Mouse (Mus musculus) C2C12 (cell line): ENCODE data around the gene Larp6. TPM values are rescaled to one million over a fixed set of nuclear protein-coding genes. Genes with fewer than 3 reads are reported as not detected.

Source experiments
- H3K27me3 ChIP-seq: one replicate; pipeline ENCODE4 v1.6.1; 2011; ENCODE audit not compliant: control insufficient read depth, insufficient read depth, insufficient read length
- H3K36me3 ChIP-seq: one replicate; pipeline ENCODE4 v1.6.1; 2011; ENCODE audit not compliant: control insufficient read depth, insufficient read depth
- H3K4me3 ChIP-seq: one replicate; pipeline ENCODE4 v1.5.1; 2011; ENCODE audit warnings: mild to moderate bottlenecking, control low read depth; ENCODE audit not compliant: poor library complexity, insufficient read depth, severe bottlenecking
- H3K79me2 ChIP-seq: one replicate; pipeline ENCODE4 v1.6.1; 2011; ENCODE audit not compliant: control insufficient read depth, insufficient read depth
- H3K79me3 ChIP-seq: one replicate; pipeline ENCODE4 v1.6.1; 2011; ENCODE audit warnings: low read depth, control low read depth
- H3ac ChIP-seq: one replicate; pipeline ENCODE3; 2011; ENCODE audit warnings: low read depth; ENCODE audit not compliant: control insufficient read depth, insufficient read length
- CEBPB ChIP-seq: IDR thresholded peaks from one replicate; pipeline ENCODE4 v1.6.1; 2011; ENCODE audit warnings: low read depth, mild to moderate bottlenecking, control low read depth, moderate library complexity
- CTCF ChIP-seq: IDR thresholded peaks from one replicate; pipeline ENCODE4 v1.5.1; 2011; ENCODE audit not compliant: control insufficient read depth, insufficient read depth, insufficient read length
- FOSL1 ChIP-seq: IDR thresholded peaks from one replicate; pipeline ENCODE4 v1.8.0; 2011; ENCODE audit warnings: mild to moderate bottlenecking, low read length; ENCODE audit not compliant: poor library complexity, insufficient read depth, severe bottlenecking
- MAX ChIP-seq: IDR thresholded peaks from one replicate; pipeline ENCODE4 v1.6.1; 2011; ENCODE audit warnings: mild to moderate bottlenecking, control low read depth
- MYOD1 ChIP-seq: IDR thresholded peaks from one replicate; pipeline ENCODE4 v1.6.1; 2011; ENCODE audit warnings: low read depth; ENCODE audit not compliant: control insufficient read depth, insufficient read length
- MYOG ChIP-seq: IDR thresholded peaks from one replicate; pipeline ENCODE4 v1.6.1; 2011; ENCODE audit not compliant: control insufficient read depth, insufficient read length; ENCODE audit errors: extremely low read depth
- USF1 ChIP-seq: IDR thresholded peaks from one replicate; pipeline ENCODE4 v1.6.1; 2011; ENCODE audit warnings: low read depth, mild to moderate bottlenecking, control low read depth, moderate library complexity
- long read RNA-seq, 2 experiments: library from polyadenylated mRNA; unstranded; transcript quantifications; one replicate each; pipeline ENCODE4 v2.0.0; 2019 to 2020
- polyA plus RNA-seq: library from polyadenylated mRNA; unstranded; fragments of >200 nt; fragmentation: generic; extraction: Trizol; gene quantifications from one replicate; pipeline ENCODE4 v1.2.1, GENCODE M21; 2012; ENCODE audit warnings: missing spikeins

Larp6 gene
- polyA plus RNA-seq: 0.83 TPM
- long read RNA-seq, experiment 1, partial matches to known transcripts: 0 of 5 reads
- long read RNA-seq, experiment 1, other reads (novel, unspliced or antisense): 2 of 5 reads
- long read RNA-seq, experiment 2, transcript Larp6-201 (3 exons, 2,440 nt): major isoform, 25 of 25 reads
- long read RNA-seq, experiment 2, partial matches to known transcripts: 0 of 25 reads
- long read RNA-seq, experiment 2, other reads (novel, unspliced or antisense): 0 of 25 reads

DNA sequence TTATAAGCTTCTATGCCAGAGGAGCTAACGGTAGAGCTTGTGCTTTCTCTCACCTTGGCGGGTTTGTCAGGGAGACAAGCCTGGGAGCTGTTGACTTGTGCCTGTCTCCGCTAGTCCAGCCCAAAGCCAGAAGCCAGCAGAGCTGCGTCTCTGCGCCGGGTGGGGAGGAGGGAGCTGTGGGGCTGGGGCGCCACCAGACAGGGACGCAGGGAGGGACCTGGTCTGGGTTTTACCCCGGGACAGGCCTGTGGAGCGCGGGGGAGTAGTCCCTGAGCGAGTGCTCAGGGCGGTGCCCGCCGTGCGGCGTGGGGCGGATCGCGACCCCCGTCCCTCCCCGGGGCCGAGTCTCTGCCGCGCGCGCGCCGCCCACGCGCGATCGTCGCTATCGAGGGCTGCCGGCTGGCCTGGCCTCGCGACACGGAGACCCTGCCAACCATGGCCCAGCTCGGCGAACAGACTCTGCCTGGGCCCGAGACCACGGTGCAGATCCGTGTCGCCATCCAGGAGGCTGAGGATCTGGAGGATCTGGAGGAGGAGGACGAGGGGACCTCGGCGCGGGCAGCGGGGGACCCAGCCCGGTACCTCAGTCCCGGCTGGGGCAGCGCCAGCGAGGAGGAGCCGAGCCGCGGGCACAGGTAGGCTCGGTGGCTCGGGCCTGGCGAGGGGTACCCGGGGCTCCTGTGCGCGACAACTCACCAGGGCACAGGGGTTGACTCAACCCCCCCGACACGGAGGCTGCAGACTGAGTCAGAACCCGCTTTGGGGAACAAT, at the start of gene Larp6:
Gene Larp6, plus strand, starts transcription at position 219 of the 771 bp plus-strand sequence.
- Histone ChIP-seq H3K79me3 (no peaks in the 10 kb centered on the region), H3ac (peak within 1 kb of the TSS; percentile 21), H3K36me3 (no peaks in the 10 kb centered on the region), H3K27me3 (no peaks in the 10 kb centered on the region), H3K79me2 (no peaks in the 10 kb centered on the region), H3K4me3 (no peak within 1 kb of the TSS)
- TF ChIP-seq CEBPB (no peak), MYOD1 (no peak), CTCF (no peak), USF1 (no peak)

DNA sequence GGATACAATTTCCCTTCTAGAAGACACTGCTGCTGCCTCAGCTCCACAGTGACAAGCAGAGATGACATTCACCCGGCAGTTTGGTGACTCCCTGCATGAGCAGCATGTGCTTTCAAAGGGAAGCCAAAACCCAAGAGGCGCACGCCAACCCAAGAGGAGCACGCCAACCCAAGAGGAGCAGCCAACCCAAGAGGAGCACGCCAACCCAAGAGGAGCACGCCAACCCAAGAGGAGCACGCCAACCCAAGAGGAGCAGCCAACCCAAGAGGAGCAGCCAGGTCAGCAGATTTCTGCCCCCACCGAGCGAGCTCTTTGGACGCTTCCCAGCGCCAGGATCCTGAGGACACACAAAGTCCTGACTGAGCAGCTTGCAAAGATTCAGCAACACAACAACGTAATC, 48.4 kb upstream of the Larp6 start:
- no peak overlapping the region for H3K4me3 ChIP-seq
- H3K79me2 ChIP-seq: no peaks in the 10 kb centered on the region
- H3ac ChIP-seq: no peak overlapping the region
- no peaks in the 10 kb centered on the region for H3K27me3 ChIP-seq
- TF ChIP-seq MYOD1: no peak
- TF ChIP-seq MYOG: no peak
- TF ChIP-seq FOSL1: no peak
- TF ChIP-seq CEBPB: no peak
- no peak for TF ChIP-seq USF1
- no peak for TF ChIP-seq CTCF
- no peaks in the 10 kb centered on the region for H3K79me3 ChIP-seq
- peaks cover 10% of the 10 kb centered on the region for H3K36me3 ChIP-seq

DNA sequence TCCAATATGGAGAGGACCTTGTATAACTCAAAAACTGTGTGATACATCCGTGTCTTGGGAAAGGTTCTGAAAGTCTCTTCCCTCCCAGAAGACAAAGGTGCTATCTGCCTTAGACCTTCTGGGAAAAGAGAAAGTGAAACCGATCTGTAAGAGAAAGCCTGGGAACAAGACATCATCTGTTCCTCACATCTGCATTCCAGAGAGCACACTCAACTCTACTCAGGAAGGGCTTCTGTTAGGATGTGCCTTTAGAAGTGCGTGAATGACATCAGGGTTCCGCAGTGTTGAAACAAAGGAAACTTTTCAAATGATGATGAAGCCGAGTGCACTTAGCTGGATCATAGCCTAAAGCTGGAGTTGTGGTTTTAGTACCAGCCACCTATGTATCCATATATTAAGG, 47.9 kb upstream of the Larp6 start:
- Histone ChIP-seq H3K4me3 (no peak overlapping the region), H3K36me3 (peaks cover 10% of the 10 kb centered on the region), H3ac (no peak overlapping the region), H3K27me3 (no peaks in the 10 kb centered on the region), H3K79me2 (no peaks in the 10 kb centered on the region), H3K79me3 (no peaks in the 10 kb centered on the region)
- TF ChIP-seq MYOG (no peak), USF1 (no peak), MYOD1 (no peak), MAX (no peak), CEBPB (no peak), CTCF (no peak), FOSL1 (no peak)

DNA sequence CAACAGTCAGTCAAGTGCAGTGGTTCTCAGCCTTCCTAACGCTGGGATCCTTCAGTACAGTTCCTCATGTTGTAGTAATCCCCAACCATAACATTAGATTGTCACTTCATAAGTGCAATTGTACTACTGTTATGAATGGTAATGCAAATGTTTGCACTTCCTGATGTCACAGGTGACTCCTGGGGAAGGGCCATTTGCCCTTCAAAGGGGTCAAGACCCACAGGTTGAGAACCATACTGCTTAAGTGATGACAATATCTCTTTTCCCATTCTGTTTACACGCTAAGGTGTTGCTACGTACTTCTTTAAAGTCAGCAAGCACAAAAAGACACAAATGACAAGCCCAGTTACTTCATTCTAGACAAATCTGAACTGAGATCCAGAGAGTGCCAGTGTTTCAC, 47.3 kb upstream of the Larp6 start:
- Histone ChIP-seq H3K4me3 (no peak overlapping the region), H3K79me3 (no peaks in the 10 kb centered on the region), H3K27me3 (no peaks in the 10 kb centered on the region), H3K36me3 (peaks cover 10% of the 10 kb centered on the region), H3K79me2 (no peaks in the 10 kb centered on the region), H3ac (no peak overlapping the region)
- no peak for TF ChIP-seq MYOG
- no peak for TF ChIP-seq USF1
- TF ChIP-seq CTCF: no peak
- no peak for TF ChIP-seq MYOD1
- no peak for TF ChIP-seq FOSL1
- no peak for TF ChIP-seq CEBPB
- no peak for TF ChIP-seq MAX

DNA sequence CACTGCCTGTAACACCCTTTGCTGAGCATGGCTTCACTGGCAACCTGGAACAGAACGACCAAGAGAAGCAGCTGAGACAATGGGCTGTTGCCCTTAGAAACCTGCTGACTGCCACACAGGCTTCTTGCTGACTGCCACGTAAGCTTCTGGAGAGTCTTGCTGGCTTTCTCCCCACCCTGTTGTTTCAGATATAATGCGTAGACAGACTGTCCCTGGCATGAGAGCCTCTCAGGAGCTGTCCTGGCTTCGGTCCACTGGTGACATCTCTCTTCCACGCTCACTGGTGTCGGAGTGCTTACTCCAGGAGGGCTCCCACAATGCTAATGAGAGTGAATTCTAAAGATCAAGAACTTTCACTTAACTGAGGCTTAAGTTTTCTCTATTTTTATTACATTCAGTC, 43.9 kb upstream of the Larp6 start:
- Histone ChIP-seq H3K79me2 (no peaks in the 10 kb centered on the region), H3K27me3 (no peaks in the 10 kb centered on the region), H3K4me3 (no peak overlapping the region), H3ac (no peak overlapping the region), H3K79me3 (no peaks in the 10 kb centered on the region), H3K36me3 (peaks cover 10% of the 10 kb centered on the region)
- TF ChIP-seq USF1: no peak
- TF ChIP-seq MYOG: no peak
- no peak for TF ChIP-seq MYOD1
- TF ChIP-seq MAX: no peak
- no peak for TF ChIP-seq FOSL1

DNA sequence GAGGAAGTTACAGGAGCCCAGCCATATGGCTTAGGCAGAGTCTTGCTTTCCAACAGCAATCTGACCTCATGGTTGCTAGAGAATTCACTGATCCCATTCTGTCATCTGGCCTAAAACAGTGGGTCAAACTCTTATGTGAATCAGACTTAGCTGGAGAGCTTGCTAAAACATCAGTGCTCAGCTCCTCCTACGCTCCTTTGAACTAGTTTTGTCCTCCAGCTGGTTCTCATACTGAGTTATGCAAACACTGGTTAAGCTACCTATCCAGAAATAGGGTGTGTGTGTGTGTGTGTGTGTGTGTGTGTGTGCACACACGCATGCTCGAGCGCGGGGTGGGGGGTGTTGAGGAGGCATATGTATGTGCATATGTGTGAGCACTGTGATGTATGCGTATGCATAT, 40.2 kb upstream of the Larp6 start:
- Histone ChIP-seq H3K36me3 (peaks cover 10% of the 10 kb centered on the region), H3K79me2 (no peaks in the 10 kb centered on the region), H3K4me3 (no peak overlapping the region), H3K27me3 (no peaks in the 10 kb centered on the region), H3ac (no peak overlapping the region), H3K79me3 (no peaks in the 10 kb centered on the region)
- no peak for TF ChIP-seq CEBPB
- TF ChIP-seq USF1: no peak
